Mouse (Mus musculus) frontal cortex, adult 2 months (tissue): ENCODE measurements around the gene Ambra1. TPM values are rescaled to one million over a fixed set of nuclear protein-coding genes. Genes with fewer than 3 reads are reported as not detected.

Source experiments
- DNase-seq, 2 experiments: peaks; one replicate each; pipeline ENCODE4 v3.0.0; 2022; ENCODE audit warnings: low spot score in 1 of 2; ENCODE audit errors: extremely low spot score in 1 of 2
- polyA plus RNA-seq: library from polyadenylated mRNA; depleted of rRNA; stranded (reverse); fragments of >200 nt; gene quantifications from 2 replicates; pipeline ENCODE4 v1.2.3, GENCODE M21; 2012

Gene Ambra1
- polyA plus RNA-seq, 1 experiment, result 39.1 TPM

- no peak for DNase-seq
Measured at GRCm38 (mm10) chr2:91932737-91933350, 202.9 kb downstream of the Ambra1 start.

GRCm38 (mm10) chr2:91933471-91933870, 203.5 kb downstream of the Ambra1 start:
- DNase-seq, result no peak

- DNase-seq, result no peak
Measured at GRCm38 (mm10) chr2:91934016-91934415, 204.1 kb downstream of the Ambra1 start.

GRCm38 (mm10) chr2:91934826-91935525, 205.0 kb downstream of the Ambra1 start:
- no peak for DNase-seq

DNA sequence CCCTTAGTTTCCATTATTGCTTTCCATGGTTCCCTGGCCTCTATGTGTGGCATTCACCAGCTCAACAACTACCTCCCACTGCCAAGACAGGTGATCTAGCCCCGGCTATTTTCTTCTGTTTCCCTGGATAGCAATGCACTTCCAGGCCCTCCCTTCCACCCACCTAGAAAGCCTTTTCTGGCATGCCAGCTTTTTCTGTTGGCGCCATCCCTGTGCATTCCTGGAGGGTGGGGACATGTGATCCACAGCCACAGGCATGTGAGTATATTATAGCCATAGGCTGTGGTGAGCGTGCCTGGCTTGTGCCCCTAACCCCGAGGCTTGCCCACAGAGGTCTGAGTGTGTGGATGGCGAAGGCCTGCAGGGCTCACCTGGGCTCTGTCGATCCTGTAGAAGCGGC, 206.2 kb downstream of the Ambra1 start:
- DNase-seq, result peak in 1 of 2 experiments; percentile 75

DNA sequence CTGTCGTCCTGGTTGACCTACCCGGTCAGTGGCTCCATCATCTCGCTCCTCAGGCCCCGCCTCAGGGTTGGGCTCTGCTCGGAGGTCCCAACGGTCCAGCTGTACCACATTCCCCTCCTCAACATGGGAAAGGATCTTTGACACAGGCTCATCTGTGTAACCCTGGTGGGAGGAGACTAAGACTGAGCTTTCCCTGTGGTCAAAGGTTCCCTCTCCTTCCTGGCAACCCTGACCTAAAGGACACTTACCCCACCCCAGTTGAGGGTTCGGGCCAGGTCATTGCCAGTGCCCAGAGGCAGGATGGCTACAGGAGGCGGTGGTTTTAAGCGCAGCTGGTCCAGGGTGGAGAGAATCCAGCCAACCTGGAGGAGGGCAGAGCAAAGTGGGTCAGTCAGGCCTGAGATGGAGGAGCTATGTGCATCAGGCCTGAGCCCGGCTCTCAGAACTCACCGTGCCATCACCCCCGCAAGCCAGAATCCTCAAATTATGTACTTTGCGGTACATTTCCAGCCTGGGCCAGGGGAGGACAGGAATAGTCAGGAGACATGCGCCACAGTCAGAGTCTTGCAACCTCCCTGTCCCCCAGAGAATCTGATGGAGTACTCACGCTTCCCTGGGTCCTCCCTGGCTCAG, 209.5 kb downstream of the Ambra1 start:
- DNase-seq, result no peak

DNA sequence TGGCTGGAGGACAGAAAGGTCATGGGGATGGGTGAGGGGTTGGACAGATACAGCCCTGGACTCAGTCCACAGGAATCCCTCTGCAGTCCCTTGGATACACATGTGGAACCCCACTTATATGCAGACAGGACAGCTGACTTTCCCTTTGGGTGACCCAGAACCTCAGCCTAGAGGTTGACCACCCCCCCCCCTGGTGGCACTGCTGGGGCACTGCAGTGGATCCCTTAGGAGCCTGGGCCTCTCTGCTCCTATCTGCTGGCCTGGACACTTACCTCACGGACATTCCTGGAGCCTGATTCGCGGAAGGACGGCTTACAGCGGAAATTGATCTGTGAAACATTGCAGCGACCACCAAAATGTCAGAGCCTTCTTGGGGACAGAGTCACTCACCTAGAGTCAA, 212.4 kb downstream of the Ambra1 start:
- DNase-seq, result no peak

DNA sequence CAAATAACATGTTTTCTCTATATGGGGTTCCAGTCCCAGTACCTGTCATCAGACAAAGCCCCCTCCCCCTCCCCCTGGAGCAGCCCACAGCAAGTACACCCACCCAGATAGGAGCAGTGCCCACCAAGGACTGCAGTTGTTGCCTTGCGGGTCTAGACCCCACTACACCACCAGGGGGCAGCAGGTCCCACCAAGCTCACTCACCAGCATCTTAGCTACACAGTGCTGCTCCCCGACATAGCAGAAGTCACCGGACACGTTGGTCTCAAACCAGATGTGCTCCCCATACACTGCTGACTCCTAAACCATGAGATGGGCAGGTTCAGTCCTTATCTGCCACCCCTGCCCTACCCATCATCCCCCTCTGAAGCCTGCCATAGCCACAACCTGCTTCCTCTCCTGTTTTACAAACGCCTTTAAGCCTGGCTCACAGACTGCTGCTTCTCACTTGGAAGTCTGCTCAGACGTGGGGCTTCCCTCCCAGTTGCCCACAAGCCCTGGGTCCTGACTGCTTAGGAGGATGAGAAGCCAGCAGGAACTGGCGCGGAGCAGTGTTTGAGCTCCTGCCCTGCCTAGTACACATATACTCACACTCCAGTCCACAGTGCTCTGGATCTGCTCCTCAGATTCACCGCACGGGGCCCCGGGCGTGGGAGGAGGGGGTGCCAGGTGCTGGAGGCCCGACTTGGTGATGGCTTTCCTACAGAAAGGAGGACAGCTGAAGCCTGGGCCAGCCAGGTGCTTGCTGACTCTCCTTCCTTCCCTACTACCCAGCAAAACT, 214.4 kb downstream of the Ambra1 start:
- peak in 1 of 2 experiments; percentile 87 for DNase-seq

GRCm38 (mm10) chr2:91945483-91945882, 215.5 kb downstream of the Ambra1 start, which contains the start of gene Gm9821:
Gm9821 (plus strand) TSS chr2:91945703.
- DNase-seq, result no peak

DNA sequence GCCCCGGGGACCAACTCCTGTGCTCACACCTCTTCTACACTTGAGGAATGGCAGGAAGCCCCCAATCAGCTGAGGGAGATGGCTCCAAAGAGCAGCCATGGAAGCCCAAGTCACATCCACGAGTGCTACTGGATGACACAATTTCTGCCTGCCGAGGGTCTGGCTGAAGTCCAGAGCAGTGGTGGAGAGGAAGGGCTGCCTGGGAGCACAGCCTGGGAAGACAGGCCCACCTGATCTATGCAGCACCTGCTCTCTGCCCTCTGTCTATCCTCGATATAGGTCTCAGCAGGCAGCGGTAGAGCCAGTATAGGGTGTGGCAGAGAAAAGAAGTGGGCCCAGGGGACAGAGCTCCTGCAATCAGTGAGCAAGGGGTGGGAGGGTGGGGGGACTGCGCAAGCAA, 216.9 kb downstream of the Ambra1 start:
- DNase-seq, result no peak

GRCm38 (mm10) chr2:91947397-91948150, 217.6 kb downstream of the Ambra1 start:
- no peak for DNase-seq

GRCm38 (mm10) chr2:91948151-91948509, 218.2 kb downstream of the Ambra1 start:
- DNase-seq, result no peak

DNA sequence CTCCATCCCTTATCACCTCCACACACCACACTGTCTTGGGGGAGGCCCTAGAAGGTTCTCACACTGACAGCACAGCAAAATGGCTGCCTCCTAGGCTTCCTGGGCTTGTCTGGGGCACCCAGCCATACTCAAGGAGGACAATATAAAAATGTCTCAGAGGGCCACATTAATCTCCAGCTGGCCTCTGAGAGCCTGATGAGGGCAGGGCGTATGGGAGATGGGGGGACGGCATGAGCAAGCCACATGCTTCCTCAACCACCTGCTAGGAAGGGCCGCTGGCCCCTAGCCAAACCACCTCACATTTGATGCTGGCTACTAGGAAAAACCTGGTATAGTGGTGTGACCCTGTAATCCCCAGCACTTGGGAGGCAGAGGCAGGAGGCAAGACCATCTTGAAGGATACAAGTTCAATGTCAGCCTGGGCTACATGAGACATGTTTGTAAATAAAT, 218.9 kb downstream of the Ambra1 start:
- DNase-seq, result no peak

DNA sequence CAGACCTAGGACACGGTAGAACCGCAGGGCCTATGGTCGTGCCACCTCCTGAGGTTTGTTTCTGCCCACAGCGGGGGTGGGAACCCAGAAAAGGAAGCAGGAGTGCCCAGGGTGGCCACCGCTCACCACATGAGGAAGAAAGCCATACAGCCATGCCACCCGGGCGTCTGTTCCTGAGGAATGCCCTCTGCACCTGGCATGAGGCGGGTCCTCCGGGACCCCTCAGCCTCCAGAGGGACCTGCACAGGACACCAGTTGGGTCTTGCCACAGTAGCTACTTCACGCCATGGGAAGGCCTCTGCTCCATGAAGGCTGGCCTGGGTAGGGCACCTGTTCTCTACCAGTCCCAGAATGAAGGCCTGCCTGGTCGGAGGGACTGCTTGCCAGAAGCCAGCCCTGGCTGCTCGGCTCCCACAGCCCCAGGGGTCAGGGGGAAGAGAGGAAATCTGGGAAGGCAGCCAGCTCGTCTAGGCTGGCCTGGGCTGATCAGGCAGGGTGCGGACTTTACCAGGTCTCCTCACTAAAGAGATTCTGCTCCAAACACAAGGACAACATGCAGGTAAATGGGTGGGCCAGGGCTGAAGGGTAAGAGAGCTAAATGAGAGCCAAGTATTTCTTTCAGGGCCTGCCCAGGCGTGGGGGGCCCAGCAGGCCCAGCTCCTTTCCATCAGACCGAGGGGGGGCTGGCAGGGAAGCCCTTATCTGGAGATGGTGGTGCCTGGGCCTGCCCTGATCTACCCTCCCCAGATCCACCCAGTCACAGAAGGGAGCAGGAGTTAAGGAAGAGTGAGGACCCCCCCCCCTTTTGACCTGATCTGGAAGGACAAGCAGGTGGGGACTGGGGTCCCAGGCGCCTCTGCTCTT, 219.7 kb downstream of the Ambra1 start:
- DNase-seq, result no peak

DNA sequence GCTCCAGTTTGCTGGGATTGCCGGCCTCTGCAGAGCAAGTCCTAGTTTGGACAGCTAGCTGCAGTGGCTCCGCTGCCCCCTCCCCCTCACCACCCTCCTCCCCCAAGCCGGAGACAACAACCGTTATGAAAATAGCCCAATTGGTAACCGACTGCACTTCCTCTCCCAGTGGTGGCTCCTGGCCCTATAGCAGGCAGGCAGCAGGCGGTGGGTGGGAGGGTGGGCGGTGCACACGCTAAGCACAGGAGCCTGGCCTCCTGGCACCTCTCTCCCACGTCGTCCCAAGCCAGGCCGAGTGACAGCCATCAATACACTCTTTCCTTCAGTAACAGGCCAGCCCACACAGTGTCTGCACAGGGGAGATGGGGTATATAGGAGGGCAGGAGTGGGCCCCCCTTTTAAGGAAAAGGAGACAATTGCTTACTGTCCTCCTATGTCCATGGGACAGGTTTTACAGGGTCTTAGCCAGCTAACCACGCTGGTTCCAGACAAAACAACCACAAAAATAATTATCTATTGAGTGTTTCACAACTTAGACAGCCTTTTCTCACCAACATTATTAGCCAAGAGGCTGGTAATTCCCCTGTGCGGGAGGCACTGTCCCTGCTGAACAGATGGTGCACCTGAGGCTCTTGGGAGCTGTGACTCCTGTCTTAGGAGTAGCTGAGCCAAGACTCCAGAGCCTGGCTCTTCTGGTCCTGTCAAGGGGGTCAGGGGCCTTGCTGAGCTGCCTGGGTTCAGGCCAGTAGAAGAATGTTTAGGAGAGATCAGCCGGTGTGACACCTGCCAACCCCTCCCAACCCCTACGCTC, 220.5 kb downstream of the Ambra1 start:
- no peak for DNase-seq

DNA sequence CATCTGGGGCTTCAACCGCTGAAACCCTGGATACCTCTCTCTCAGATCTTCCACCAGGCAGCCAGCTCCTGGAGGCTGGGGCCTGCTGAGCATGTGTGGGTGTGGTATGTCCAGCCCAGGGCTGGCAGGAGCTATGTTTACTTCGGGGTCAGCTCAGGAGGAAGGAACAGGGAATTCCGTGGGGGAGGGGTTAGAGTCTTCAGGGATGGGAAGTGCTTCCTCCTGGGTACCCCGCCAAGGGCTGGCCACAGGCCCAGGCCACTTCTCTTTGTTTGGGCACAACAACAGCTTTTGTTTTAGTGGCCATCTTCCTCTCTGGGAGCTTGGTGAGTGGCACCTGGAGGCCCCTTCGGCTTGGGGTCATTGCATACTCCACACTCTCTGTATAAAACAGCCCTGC, 223.9 kb downstream of the Ambra1 start:
- DNase-seq, result no peak

DNA sequence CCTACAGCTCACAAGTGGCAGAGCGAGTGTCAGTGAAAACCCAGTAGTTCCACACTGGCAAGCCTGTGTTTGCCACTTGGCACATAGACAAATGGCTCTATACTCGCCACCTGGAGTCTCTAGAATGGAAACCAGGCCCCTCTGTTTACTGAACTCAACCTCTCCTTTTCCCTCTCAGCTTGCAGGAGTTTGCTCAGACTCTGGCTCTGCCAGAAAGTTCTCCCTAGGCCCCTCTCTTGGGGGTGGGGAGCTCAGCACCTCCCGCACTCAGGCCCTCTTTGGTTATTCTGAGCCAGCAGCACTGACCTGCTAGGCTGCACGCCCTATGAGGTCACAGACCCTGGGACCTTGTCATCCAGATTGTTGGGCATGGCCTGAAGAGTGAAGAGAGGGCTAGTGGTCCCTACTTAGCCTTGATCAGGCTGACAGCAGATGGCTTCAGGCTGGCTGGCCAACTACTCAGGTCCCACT, 225.2 kb downstream of the Ambra1 start:
- no peak for DNase-seq

DNA sequence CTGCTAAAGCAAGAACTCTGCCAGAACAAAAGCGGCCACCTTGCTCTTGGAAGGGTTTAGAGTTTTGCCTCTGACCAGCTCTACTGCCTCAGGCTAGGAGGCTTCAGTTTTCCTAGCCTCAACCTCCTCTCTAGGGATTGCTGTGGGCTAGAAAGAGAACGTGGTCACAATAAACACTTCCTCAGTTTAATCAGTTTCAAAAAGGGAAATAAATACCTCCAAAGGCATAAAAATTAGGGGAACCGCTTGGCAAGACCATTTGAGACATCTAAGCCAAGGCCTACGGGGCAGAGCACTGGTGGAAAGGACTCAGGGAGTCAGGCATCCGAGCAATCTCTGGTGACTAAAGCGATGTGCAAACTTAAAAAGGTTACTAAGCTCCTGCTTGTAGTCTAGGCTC, 225.9 kb downstream of the Ambra1 start:
- no peak for DNase-seq
